Mouse (Mus musculus) forebrain, embryonic 16.5 days (tissue): ENCODE results near the gene Ovol1. TPM values are rescaled to one million over a fixed set of nuclear protein-coding genes. Genes with fewer than 3 reads are reported as not detected.

Experiments used
- ATAC-seq: fragments of 200-750 bp; cut with Nextera tagmentation; 2 replicates; pipeline ENCODE4 v1.8.0; 2017; ENCODE audit warnings: mild to moderate bottlenecking, moderate library complexity
- H3K27ac ChIP-seq: fragments of 300-500 bp; sonication (generic); 2 replicates; pipeline ENCODE4 v1.5.1; 2014; ENCODE audit warnings: low read length, control low read depth
- H3K27me3 ChIP-seq: fragments of 300-500 bp; sonication (generic); replicated peaks from 2 replicates; pipeline ENCODE4 v1.6.1; 2014; ENCODE audit warnings: low read length; ENCODE audit not compliant: control insufficient read depth, insufficient read depth
- H3K36me3 ChIP-seq: fragments of 300-500 bp; sonication (generic); 2 replicates; pipeline ENCODE4 v1.6.1; 2014; ENCODE audit not compliant: control insufficient read depth, insufficient read depth
- H3K4me1 ChIP-seq: fragments of 300-500 bp; sonication (generic); replicated peaks from 2 replicates; pipeline ENCODE4 v1.6.1; 2014; ENCODE audit warnings: low read length; ENCODE audit not compliant: control insufficient read depth, insufficient read depth
- H3K4me2 ChIP-seq: fragments of 300-500 bp; sonication (generic); 2 replicates; pipeline ENCODE4 v1.6.1; 2014; ENCODE audit warnings: mild to moderate bottlenecking, low read length, control low read depth
- H3K4me3 ChIP-seq: fragments of 300-500 bp; sonication (generic); replicated peaks from 2 replicates; pipeline ENCODE4 v1.5.1; 2014; ENCODE audit warnings: mild to moderate bottlenecking, low read length, control low read depth
- H3K9ac ChIP-seq: fragments of 300-500 bp; sonication (generic); replicated peaks from 2 replicates; pipeline ENCODE4 v1.6.1; 2014; ENCODE audit warnings: low read depth, low read length, control low read depth
- H3K9me3 ChIP-seq: fragments of 300-500 bp; sonication (generic); 2 replicates; pipeline ENCODE4 v1.6.1; 2016; ENCODE audit warnings: low read length; ENCODE audit not compliant: control insufficient read depth
- WGBS: fragments of 180-500 bp; shearing (Covaris S2); extraction: QIAGEN DNeasy Blood & Tissue Kit; methylation state at CpG from one replicate; pipeline ENCODE4 v1.1.7; 2014; 5-methylcytosine and 5-hydroxymethylcytosine counted together
- polyA plus RNA-seq: library from polyadenylated mRNA; unstranded; fragments of >200 nt; fragmentation: Nextera tagmentation; extraction: Ambion mirVana; gene quantifications from 2 replicates; pipeline ENCODE4 v1.2.1, GENCODE M21; 2015

Ovol1 gene
- polyA plus RNA-seq, 1 experiment from 2014 or later: 0.08 TPM

- Histone ChIP-seq H3K36me3 (no peaks in the 10 kb centered on the region), H3K4me1 (peaks cover 18% of the 10 kb centered on the region), H3K9me3 (no peaks in the 10 kb centered on the region), H3K9ac (no peak overlapping the region), H3K27ac (no peak overlapping the region), H3K27me3 (no peaks in the 10 kb centered on the region), H3K4me2 (no peak overlapping the region), H3K4me3 (no peak overlapping the region)
- ATAC-seq: no peak
- 88% methylated on average over 3 of the region's 3 CpGs for WGBS
These were observed 47.5 kb downstream of the Ovol1 start for GRCm38 (mm10) chr19:5513005-5513349.

GRCm38 (mm10) chr19:5512091-5513004 is 48.1 kb downstream of the Ovol1 start:
- Histone ChIP-seq H3K9ac (no peak overlapping the region), H3K4me3 (no peak overlapping the region), H3K27me3 (no peaks in the 10 kb centered on the region), H3K27ac (no peak overlapping the region), H3K36me3 (no peaks in the 10 kb centered on the region), H3K4me1 (peaks cover 18% of the 10 kb centered on the region), H3K4me2 (no peak overlapping the region), H3K9me3 (no peaks in the 10 kb centered on the region)
- no peak for ATAC-seq
- WGBS: 75% methylated on average over 12 of the region's 12 CpGs

- Histone ChIP-seq H3K4me2 (peak overlapping the region; percentile 85), H3K36me3 (no peaks in the 10 kb centered on the region), H3K9me3 (no peaks in the 10 kb centered on the region), H3K4me3 (peak overlapping the region; percentile 63), H3K27ac (no peak overlapping the region; the same call in 1 of the 2 replicates), H3K27me3 (no peaks in the 10 kb centered on the region), H3K4me1 (peaks cover 18% of the 10 kb centered on the region), H3K9ac (peak overlapping the region; percentile 62)
- ATAC-seq: no peak
- WGBS: 53% methylated on average over 15 of the region's 15 CpGs
These were observed 49.3 kb downstream of the Ovol1 start for GRCm38 (mm10) chr19:5511074-5511632.

GRCm38 (mm10) chr19:5510031-5511026 is 50.1 kb downstream of the Ovol1 start, which contains the start of gene Snx32:
Snx32 (minus strand) TSS chr19:5510538.
- ATAC-seq: peak; percentile 99
- no peaks in the 10 kb centered on the region for H3K36me3 ChIP-seq
- H3K9ac ChIP-seq: peak within 1 kb of the TSS; percentile 62
- peaks cover 18% of the 10 kb centered on the region for H3K4me1 ChIP-seq
- WGBS: 3% methylated on average over 47 of the region's 47 CpGs
- H3K4me3 ChIP-seq: peak within 1 kb of the TSS; percentile 63
- H3K4me2 ChIP-seq: peak within 1 kb of the TSS; percentile 85
- H3K9me3 ChIP-seq: no peaks in the 10 kb centered on the region
- peak within 1 kb of the TSS; percentile 62 for H3K27ac ChIP-seq
- H3K27me3 ChIP-seq: no peaks in the 10 kb centered on the region

GRCm38 (mm10) chr19:5503687-5504086 is 56.8 kb downstream of the Ovol1 start, which contains the start of gene 1700020D05Rik:
1700020D05Rik (minus strand) TSS chr19:5503787.
- no peak within 1 kb of the TSS for H3K9ac ChIP-seq
- H3K4me3 ChIP-seq: no peak within 1 kb of the TSS
- H3K36me3 ChIP-seq: 0 out of 2 replicates have a peak, but pooled peaks cover 3% of the 10 kb centered on the region
- H3K27me3 ChIP-seq: no peaks in the 10 kb centered on the region
- no peak for ATAC-seq
- H3K4me1 ChIP-seq: no peaks in the 10 kb centered on the region
- no peak within 1 kb of the TSS for H3K4me2 ChIP-seq
- 64% methylated on average over 17 of the region's 17 CpGs for WGBS
- H3K9me3 ChIP-seq: no peaks in the 10 kb centered on the region
- H3K27ac ChIP-seq: no peak within 1 kb of the TSS

GRCm38 (mm10) chr19:5500330-5500875 is 60.0 kb downstream of the Ovol1 start:
- no peak overlapping the region for H3K4me2 ChIP-seq
- no peaks in the 10 kb centered on the region for H3K4me1 ChIP-seq
- WGBS: 94% methylated on average over 2 of the region's 2 CpGs
- no peak overlapping the region for H3K9ac ChIP-seq
- ATAC-seq: no peak
- H3K36me3 ChIP-seq: peaks cover 13% of the 10 kb centered on the region
- H3K27ac ChIP-seq: no peak overlapping the region
- no peak overlapping the region for H3K4me3 ChIP-seq
- H3K27me3 ChIP-seq: no peaks in the 10 kb centered on the region
- no peaks in the 10 kb centered on the region for H3K9me3 ChIP-seq

Other genes with a start within 250 kb of the Ovol1 start
- gene Catsper1, start 224.9 kb downstream of the Ovol1 start, polyA plus RNA-seq: not detected in 2 replicates
- gene Cst6, start 211.1 kb downstream of the Ovol1 start, polyA plus RNA-seq: 3.0 and 4.7 TPM in 2 replicates
- 43.3 and 49.9 TPM in 2 replicates for gene Eif1ad, start 193.9 kb downstream of the Ovol1 start, polyA plus RNA-seq
- gene Banf1, start 193.5 kb downstream of the Ovol1 start, polyA plus RNA-seq: 378 and 389 TPM in 2 replicates
- gene Sart1, start 171.9 kb downstream of the Ovol1 start, polyA plus RNA-seq: 74.4 and 75.1 TPM in 2 replicates
- not detected in 2 replicates for gene Tsga10ip, start 158.1 kb downstream of the Ovol1 start, polyA plus RNA-seq
- gene Drap1, start 135.7 kb downstream of the Ovol1 start, polyA plus RNA-seq: 283 and 294 TPM in 2 replicates
- gene AI837181, start 135.5 kb downstream of the Ovol1 start, polyA plus RNA-seq: 61.1 and 62.9 TPM in 2 replicates
- not detected in 2 replicates for gene Fosl1, start 113.1 kb downstream of the Ovol1 start, polyA plus RNA-seq
- 8.6 and 8.8 TPM in 2 replicates for gene Ccdc85b, start 102.8 kb downstream of the Ovol1 start, polyA plus RNA-seq
- 165 and 185 TPM in 2 replicates for gene Fibp, start 100.0 kb downstream of the Ovol1 start, polyA plus RNA-seq
- 5.7 and 6.3 TPM in 2 replicates for gene Ctsw, start 92.1 kb downstream of the Ovol1 start, polyA plus RNA-seq
- 30.2 and 39.1 TPM in 2 replicates for gene Efemp2, start 86.7 kb downstream of the Ovol1 start, polyA plus RNA-seq
- 56.0 and 60.5 TPM in 2 replicates for gene Mus81, start 72.2 kb downstream of the Ovol1 start, polyA plus RNA-seq
- gene Cfl1, start 70.2 kb downstream of the Ovol1 start, polyA plus RNA-seq: 3,630 and 3,701 TPM in 2 replicates
- gene 1700020D05Rik, start 56.9 kb downstream of the Ovol1 start, polyA plus RNA-seq: 0.32 and 0.70 TPM in 2 replicates
- 76.1 and 87.8 TPM in 2 replicates for gene Snx32, start 50.1 kb downstream of the Ovol1 start, polyA plus RNA-seq
- gene Ap5b1, start 7.4 kb upstream of the Ovol1 start, polyA plus RNA-seq: 1.9 and 2.0 TPM in 2 replicates
- 81.0 and 86.7 TPM in 2 replicates for gene Rnaseh2c, start 41.2 kb upstream of the Ovol1 start, polyA plus RNA-seq
- 76.8 and 78.1 TPM in 2 replicates for gene Kat5, start 49.6 kb upstream of the Ovol1 start, polyA plus RNA-seq
- gene Rela, start 76.8 kb upstream of the Ovol1 start, polyA plus RNA-seq: 37.0 and 41.6 TPM in 2 replicates
- 14.3 and 15.1 TPM in 2 replicates for gene Sipa1, start 103.1 kb upstream of the Ovol1 start, polyA plus RNA-seq
- 10.0 and 10.7 TPM in 2 replicates for gene Map3k11, start 128.1 kb upstream of the Ovol1 start, polyA plus RNA-seq
- gene Pcnx3, start 128.3 kb upstream of the Ovol1 start, polyA plus RNA-seq: 24.1 and 28.7 TPM in 2 replicates
- 0.24 and 0.48 TPM in 2 replicates for gene Kcnk7, start 143.7 kb upstream of the Ovol1 start, polyA plus RNA-seq
- gene Ehbp1l1, start 165.7 kb upstream of the Ovol1 start, polyA plus RNA-seq: 12.0 and 20.0 TPM in 2 replicates
- gene Fam89b, start 169.0 kb upstream of the Ovol1 start, polyA plus RNA-seq: 170 and 177 TPM in 2 replicates
- 11.4 and 11.6 TPM in 2 replicates for gene Ltbp3, start 180.3 kb upstream of the Ovol1 start, polyA plus RNA-seq
- 66.2 and 79.4 TPM in 2 replicates for gene Scyl1, start 210.8 kb upstream of the Ovol1 start, polyA plus RNA-seq